Mouse (Mus musculus) kidney, postnatal 0 days (tissue): ENCODE measurements at regions not wholly inside any gene's neighbourhood (a gene's known extent, or its start where the extent isn't known, plus 50 kb on each side); places are given as distances from the start of the nearest gene placed in this dataset.

Experiments
- ATAC-seq: fragments of 200-750 bp; cut with Nextera tagmentation; replicated peaks from 2 replicates; pipeline ENCODE4 v1.8.0; 2017; ENCODE audit warnings: low read depth, moderate number of reproducible peaks, moderate TSS enrichment, moderate library complexity; ENCODE audit not compliant: low FRiP score
- DNase-seq: peaks from one replicate; pipeline ENCODE4 v3.0.0-alpha.2; 2016; ENCODE audit warnings: low spot score
- H3K27ac ChIP-seq: fragments of 300-500 bp; sonication (generic); 2 replicates; pipeline ENCODE4 v1.5.1; 2014; ENCODE audit warnings: mild to moderate bottlenecking
- H3K27me3 ChIP-seq: fragments of 300-500 bp; sonication (generic); 2 replicates; pipeline ENCODE4 v1.6.1; 2014; ENCODE audit warnings: low read length, mixed read lengths; ENCODE audit not compliant: insufficient read depth
- H3K36me3 ChIP-seq: fragments of 300-500 bp; sonication (generic); 2 replicates; pipeline ENCODE4 v1.6.1; 2014; ENCODE audit warnings: low read length, mixed read lengths; ENCODE audit not compliant: insufficient read depth
- H3K4me1 ChIP-seq: fragments of 300-500 bp; sonication (generic); replicated peaks from 2 replicates; pipeline ENCODE4 v1.6.1; 2014; ENCODE audit warnings: antibody characterized with exemption, low read length, mixed read lengths; ENCODE audit not compliant: insufficient read depth
- H3K4me2 ChIP-seq: fragments of 300-500 bp; sonication (generic); 2 replicates; pipeline ENCODE4 v1.6.1; 2014; ENCODE audit warnings: mild to moderate bottlenecking, low read length, moderate library complexity, mixed read lengths
- H3K4me3 ChIP-seq: fragments of 300-500 bp; sonication (generic); replicated peaks from 2 replicates; pipeline ENCODE4 v1.5.1; 2014; ENCODE audit warnings: low read depth, low read length
- H3K9ac ChIP-seq: fragments of 300-500 bp; sonication (generic); 2 replicates; pipeline ENCODE4 v1.6.1; 2014; ENCODE audit warnings: low read depth, low read length
- H3K9me3 ChIP-seq: fragments of 300-500 bp; sonication (generic); replicated peaks from 2 replicates; pipeline ENCODE4 v1.6.1; 2016; ENCODE audit warnings: low read length, inconsistent platforms, mixed read lengths
- CTCF ChIP-seq: IDR thresholded peaks from 2 replicates; pipeline ENCODE4 v1.5.1; 2016; ENCODE audit warnings: antibody characterized with exemption, low read depth, mild to moderate bottlenecking, moderate library complexity
- WGBS: fragments of 180-500 bp; shearing (Covaris S2); extraction: QIAGEN DNeasy Blood & Tissue Kit; methylation state at CpG from one replicate; pipeline ENCODE4 v1.1.7; 2014; 5-methylcytosine and 5-hydroxymethylcytosine counted together

GRCm38 (mm10) chr14:45944101-45944500 is 286.2 kb upstream of the Ddhd1 start:
- Histone ChIP-seq H3K4me2 (no peak overlapping the region), H3K27ac (no peak overlapping the region), H3K9ac (no peak overlapping the region), H3K4me3 (no peak overlapping the region), H3K9me3 (no peaks in the 10 kb centered on the region), H3K4me1 (peaks cover 4% of the 10 kb centered on the region; the same call in 1 of the 2 replicates), H3K36me3 (no peaks in the 10 kb centered on the region), H3K27me3 (no peaks in the 10 kb centered on the region)
- whole genome bisulfite sequencing: 55% methylated on average over 5 of the region's 5 CpGs
- no peak for TF ChIP-seq CTCF
- ATAC-seq (peak; percentile 61; the same call in 1 of the 2 replicates), DNase-seq (peak; percentile 12)

GRCm38 (mm10) chr14:45944506-45944905 is 286.6 kb upstream of the Ddhd1 start:
- TF ChIP-seq CTCF: no peak
- no peak overlapping the region for H3K4me2 ChIP-seq
- H3K27me3 ChIP-seq: no peaks in the 10 kb centered on the region
- no peaks in the 10 kb centered on the region for H3K36me3 ChIP-seq
- no peaks in the 10 kb centered on the region for H3K9me3 ChIP-seq
- no peak overlapping the region for H3K27ac ChIP-seq
- 45% methylated on average over 8 of the region's 8 CpGs for WGBS
- no peak for ATAC-seq
- peaks cover 4% of the 10 kb centered on the region; the same call in 1 of the 2 replicates for H3K4me1 ChIP-seq
- DNase-seq: no peak
- H3K9ac ChIP-seq: no peak overlapping the region
- H3K4me3 ChIP-seq: no peak overlapping the region

GRCm38 (mm10) chr14:45956624-45957023 is 298.7 kb upstream of the Ddhd1 start:
- DNase-seq (no peak), ATAC-seq (no peak)
- Histone ChIP-seq H3K36me3 (no peaks in the 10 kb centered on the region), H3K4me1 (no peaks in the 10 kb centered on the region), H3K4me3 (no peak overlapping the region), H3K27me3 (no peaks in the 10 kb centered on the region), H3K9ac (no peak overlapping the region), H3K9me3 (no peaks in the 10 kb centered on the region), H3K4me2 (no peak overlapping the region), H3K27ac (no peak overlapping the region)
- no peak for TF ChIP-seq CTCF
- WGBS: 66% methylated on average over 8 of the region's 8 CpGs

- Histone ChIP-seq H3K4me2 (no peak overlapping the region), H3K27me3 (no peaks in the 10 kb centered on the region), H3K4me1 (no peaks in the 10 kb centered on the region), H3K9ac (no peak overlapping the region), H3K9me3 (no peaks in the 10 kb centered on the region), H3K4me3 (no peak overlapping the region), H3K27ac (no peak overlapping the region), H3K36me3 (no peaks in the 10 kb centered on the region)
- ATAC-seq: no peak
- no peak for TF ChIP-seq CTCF
- DNase-seq: no peak
- 68% methylated on average over 4 of the region's 4 CpGs for WGBS
These were observed 304.5 kb upstream of the Ddhd1 start for GRCm38 (mm10) chr14:45962474-45962873.

GRCm38 (mm10) chr14:45964043-45964442 is 306.1 kb upstream of the Ddhd1 start:
- Histone ChIP-seq H3K9me3 (no peaks in the 10 kb centered on the region), H3K36me3 (no peaks in the 10 kb centered on the region), H3K9ac (no peak overlapping the region), H3K27ac (no peak overlapping the region), H3K27me3 (no peaks in the 10 kb centered on the region), H3K4me2 (no peak overlapping the region), H3K4me1 (no peaks in the 10 kb centered on the region), H3K4me3 (no peak overlapping the region)
- 40% methylated on average over 7 of the region's 7 CpGs for WGBS
- TF ChIP-seq CTCF: no peak
- DNase-seq (peak; percentile 27), ATAC-seq (no peak)

GRCm38 (mm10) chr14:45983206-45983857 is 325.4 kb upstream of the Ddhd1 start:
- Histone ChIP-seq H3K4me3 (no peak overlapping the region), H3K9ac (no peak overlapping the region), H3K4me1 (no peaks in the 10 kb centered on the region), H3K36me3 (no peaks in the 10 kb centered on the region), H3K27ac (no peak overlapping the region), H3K27me3 (no peaks in the 10 kb centered on the region), H3K9me3 (no peaks in the 10 kb centered on the region), H3K4me2 (no peak overlapping the region)
- DNase-seq: peak; percentile 6
- WGBS: 70% methylated on average over 7 of the region's 7 CpGs
- no peak for TF ChIP-seq CTCF
- ATAC-seq: no peak
